Mouse (Mus musculus) G1E (cell line): Measurements from ENCODE around the gene Klhl5.

ENCODE experiments used
- CTCF ChIP-seq: IDR thresholded peaks from 2 replicates; pipeline ENCODE4 v1.5.1; 2012; ENCODE audit warnings: low read depth, low read length, inconsistent platforms, mixed read lengths
- GATA1 ChIP-seq: IDR thresholded peaks from 2 replicates; pipeline ENCODE4 v1.6.1; 2012; ENCODE audit warnings: borderline replicate concordance, low read length, inconsistent platforms, mixed read lengths
- GATA2 ChIP-seq: IDR thresholded peaks from 2 replicates; pipeline ENCODE4 v1.6.1; 2012; ENCODE audit warnings: low read depth, low read length, inconsistent platforms, borderline replicate concordance

GRCm38 (mm10) chr5:65100002-65100401, 7.3 kb upstream of the Klhl5 start:
- TF ChIP-seq CTCF (no peak), GATA2 (no peak), GATA1 (no peak)
